Mouse (Mus musculus) liver, adult (tissue): ENCODE results near the gene Tbca.

Experiments used
- GATA4 ChIP-seq: IDR thresholded peaks from 2 replicates; pipeline ENCODE4 v1.6.1; 2014; ENCODE audit warnings: mild to moderate bottlenecking, low read length; ENCODE audit not compliant: insufficient replicate concordance

Gene Tbca

DNA sequence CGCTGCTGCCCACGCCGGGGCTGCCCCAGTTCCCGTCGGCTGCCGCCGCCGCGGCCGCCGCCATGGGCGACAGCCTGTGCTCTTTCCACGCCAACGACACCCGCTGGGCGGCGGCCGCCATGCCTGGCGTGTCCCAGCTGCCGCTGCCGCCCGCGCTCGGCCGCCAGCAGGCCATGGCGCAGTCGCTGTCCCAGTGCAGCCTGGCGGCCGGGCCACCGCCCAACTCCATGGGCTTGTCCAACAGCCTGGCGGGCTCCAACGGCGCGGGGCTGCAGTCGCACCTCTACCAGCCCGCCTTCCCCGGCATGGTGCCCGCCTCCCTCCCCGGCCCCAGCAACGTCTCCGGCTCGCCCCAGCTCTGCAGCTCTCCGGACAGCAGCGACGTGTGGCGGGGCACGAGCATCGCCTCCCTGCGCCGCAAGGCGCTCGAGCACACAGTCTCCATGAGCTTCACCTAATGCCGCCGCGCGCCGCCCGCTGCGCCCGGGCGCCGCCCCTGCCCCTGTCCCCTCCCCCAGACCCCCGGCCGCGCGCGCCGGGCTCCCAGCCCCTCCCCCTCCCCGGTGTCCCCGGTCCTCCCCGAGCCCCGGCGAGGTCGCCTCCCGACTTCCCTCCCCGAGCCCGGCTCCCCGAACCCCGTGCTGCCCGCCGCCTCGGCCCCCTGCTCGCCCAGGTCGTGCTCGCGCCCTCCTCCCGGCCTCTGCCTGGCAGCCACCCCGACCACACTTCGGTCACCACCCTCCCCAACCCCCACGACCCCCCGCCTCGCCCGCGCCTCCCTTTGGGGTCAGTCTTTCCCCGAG, 94.7 kb downstream of the Tbca start:
- TF ChIP-seq GATA4 = no peak

DNA sequence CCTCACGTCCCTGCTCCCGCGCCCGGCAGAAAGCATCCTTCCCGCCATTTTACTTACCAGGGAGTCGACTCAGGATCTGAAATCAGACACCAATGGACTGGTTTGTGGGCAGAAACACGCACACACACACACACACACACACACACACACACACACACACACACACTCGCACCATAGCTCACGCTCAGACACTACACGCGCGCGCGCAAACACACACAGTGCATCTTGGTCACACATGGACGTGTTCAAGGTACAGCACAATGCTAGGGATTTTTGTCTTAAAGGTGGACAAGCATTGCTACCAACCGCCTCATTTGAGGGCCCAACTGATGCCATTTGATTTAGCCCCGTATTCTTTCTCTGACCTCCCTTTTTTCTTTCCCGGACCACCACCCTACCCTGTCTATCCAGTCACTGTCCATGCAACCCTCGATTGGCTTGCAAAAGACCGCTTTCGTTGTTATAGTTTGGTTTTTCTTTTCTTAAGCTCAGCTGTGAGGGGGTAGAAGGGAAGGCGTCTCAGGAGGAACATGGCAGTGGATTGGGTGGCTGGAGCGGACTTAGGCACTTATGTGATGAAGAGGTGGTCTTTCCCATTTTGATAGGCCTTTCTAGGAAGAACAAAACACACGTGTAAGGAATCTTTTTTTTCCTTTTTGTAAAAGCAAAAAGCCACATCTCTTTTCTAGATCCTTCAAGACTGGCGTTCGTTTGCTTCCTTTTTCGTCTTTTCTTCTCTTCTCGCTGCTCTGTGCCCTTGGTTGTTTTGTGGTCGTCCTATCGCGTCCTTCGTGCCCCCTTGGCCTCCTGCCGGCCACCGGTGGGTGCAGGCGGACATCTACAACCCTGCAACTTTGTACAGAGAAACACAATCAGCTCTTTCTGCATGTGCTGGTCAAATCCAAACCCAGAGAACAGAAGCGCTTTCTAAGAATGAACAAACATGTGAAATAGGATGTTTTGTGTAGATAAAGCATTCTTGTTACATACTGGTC, 95.6 kb downstream of the Tbca start:
- no peak for TF ChIP-seq GATA4

DNA sequence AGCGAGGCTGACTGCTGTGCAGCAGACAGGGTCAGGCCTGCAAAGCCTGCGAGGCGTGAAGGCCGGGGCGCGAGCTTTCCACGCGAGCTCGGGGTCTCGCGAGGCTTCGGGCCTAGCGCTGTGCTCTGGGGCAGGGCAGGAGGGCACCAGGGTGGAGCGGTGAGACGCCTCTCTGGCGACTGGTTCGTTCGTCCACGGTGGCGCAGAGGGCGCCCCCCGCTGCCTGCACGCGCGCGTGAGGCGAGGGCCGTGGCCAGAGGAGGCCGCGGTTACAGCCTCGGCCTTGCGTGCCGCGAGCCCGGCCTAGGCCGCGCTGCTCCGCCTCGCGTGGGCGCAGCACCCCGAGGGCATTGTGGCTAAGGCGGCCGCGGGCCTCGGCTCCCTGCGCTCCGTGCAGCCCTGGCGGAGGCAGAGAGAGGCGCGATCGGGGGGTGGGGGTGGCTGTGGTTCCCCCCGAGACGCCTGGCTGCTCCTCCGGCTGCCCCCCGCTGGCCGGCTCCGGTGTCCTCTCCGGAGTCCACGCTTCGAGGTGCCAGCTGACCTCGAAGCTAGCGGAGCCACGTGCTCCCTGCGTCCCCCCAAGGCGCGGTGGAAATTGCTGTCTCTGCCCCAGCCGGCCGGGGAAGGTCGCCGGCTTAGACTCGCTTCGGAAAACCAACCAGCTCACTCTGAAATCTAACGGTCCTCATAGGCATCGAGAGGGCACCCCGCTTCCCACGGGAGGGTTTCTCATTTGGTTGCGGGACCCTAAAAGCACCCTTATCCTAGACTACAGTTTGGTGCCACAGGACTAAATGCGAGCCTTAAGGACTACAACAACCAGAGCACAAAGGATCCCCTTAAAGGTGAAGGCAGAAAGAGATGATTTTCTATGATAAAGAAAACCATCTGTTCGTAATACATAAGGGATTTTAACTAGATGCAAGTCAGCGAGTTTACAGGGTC, 96.9 kb downstream of the Tbca start:
- no peak for TF ChIP-seq GATA4
